Mouse (Mus musculus): ENCODE measurements at regions not wholly inside any gene's neighbourhood (a gene's known extent, or its start where the extent isn't known, plus 50 kb on each side); places are given as distances from the start of the nearest gene placed in this dataset.

GRCm38 (mm10) chr3:17999789-18000485, 51.7 kb downstream of the Cypt12 start:
- DNase-seq (ENCODE audit: low spot score in 2 of 2), result peak; percentile 4 to 11

Measured in layer of hippocampus, postnatal 10 days (tissue).